Mouse (Mus musculus) embryo, embryonic 10 days (tissue): ENCODE results near the gene Strada.

Experiments used
- DNase-seq: peaks from one replicate; pipeline ENCODE4 v3.0.0-alpha.2; 2015; ENCODE audit warnings: low spot score

Gene Strada

GRCm38 (mm10) chr11:106187326-106187725 is 14.6 kb downstream of the Strada start:
- DNase-seq, result no peak

GRCm38 (mm10) chr11:106180449-106180801 is 21.5 kb downstream of the Strada start:
- no peak for DNase-seq

GRCm38 (mm10) chr11:106179711-106180448 is 22.1 kb downstream of the Strada start:
- no peak for DNase-seq

GRCm38 (mm10) chr11:106178036-106178782 is 23.8 kb downstream of the Strada start:
- DNase-seq, result no peak

- DNase-seq, result no peak
Measured at GRCm38 (mm10) chr11:106176372-106176771, 25.6 kb downstream of the Strada start.

GRCm38 (mm10) chr11:106175081-106175480 is 26.9 kb downstream of the Strada start:
- DNase-seq, result no peak

- no peak for DNase-seq
Measured at GRCm38 (mm10) chr11:106174372-106174771, 27.6 kb downstream of the Strada start.

GRCm38 (mm10) chr11:106173228-106173627 is 28.7 kb downstream of the Strada start:
- DNase-seq, result no peak

- peak; percentile 39 for DNase-seq
Measured at GRCm38 (mm10) chr11:106170807-106171206, 31.2 kb downstream of the Strada start.

GRCm38 (mm10) chr11:106167435-106167834 is 34.5 kb downstream of the Strada start:
- no peak for DNase-seq

- DNase-seq, result no peak
Measured at GRCm38 (mm10) chr11:106164601-106165180, 37.3 kb downstream of the Strada start.

GRCm38 (mm10) chr11:106163546-106163945 is 38.4 kb downstream of the Strada start:
- no peak for DNase-seq

- DNase-seq, result no peak
Measured at GRCm38 (mm10) chr11:106162237-106162636, 39.7 kb downstream of the Strada start.

- peak; percentile 61 for DNase-seq
Measured at GRCm38 (mm10) chr11:106160841-106161721, 40.9 kb downstream of the Strada start, which contains the start of the genes Gm10840 and Limd2. TSS of gene Gm10840 (plus strand) at chr11:106160850. TSS of gene Limd2 (minus strand) at chr11:106160860.

GRCm38 (mm10) chr11:106159921-106160840 is 41.8 kb downstream of the Strada start:
- peak; percentile 87 for DNase-seq

GRCm38 (mm10) chr11:106159216-106159920 is 42.6 kb downstream of the Strada start:
- DNase-seq, result peak; percentile 56

- no peak for DNase-seq
Measured at GRCm38 (mm10) chr11:106158930-106159215, 43.1 kb downstream of the Strada start.

GRCm38 (mm10) chr11:106158081-106158929 is 43.7 kb downstream of the Strada start:
- no peak for DNase-seq

- no peak for DNase-seq
Measured at GRCm38 (mm10) chr11:106157154-106157553, 44.8 kb downstream of the Strada start.
